ENCODE assay signal across 10 mouse cellular contexts in the genomic region with DNA sequence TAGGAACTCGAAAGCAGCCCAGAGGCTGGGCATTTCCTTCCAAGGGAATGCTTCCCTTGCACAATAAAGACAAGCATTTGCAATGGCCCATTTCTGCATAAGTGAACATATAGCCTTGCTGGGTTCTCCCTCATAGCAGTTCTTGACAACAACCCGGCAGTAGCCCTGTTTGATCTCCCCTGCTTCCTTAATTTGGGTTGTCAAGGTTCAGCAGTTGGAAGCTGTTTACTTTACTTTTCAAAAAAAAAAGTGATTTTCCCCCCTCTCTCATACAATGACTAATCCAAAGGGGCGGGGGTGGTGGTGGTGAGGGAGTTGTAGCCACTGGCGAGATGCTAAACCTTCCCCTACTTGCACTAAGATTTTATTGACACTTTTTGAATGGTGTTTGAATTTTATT. TPM values are rescaled to one million over a fixed set of nuclear protein-coding genes. Genes with fewer than 3 reads are reported as not detected.
DNase-seq lines count a peak whose midpoint lies in the region; ATAC-seq lines count a peak whose summit lies in the region.
"Had no signal": no experiment of that assay in that cellular context is flagged by ENCODE, and none has a peak within 500 bp of the region (broad histone marks: within the 10 kb centered on the region; RNA-seq: fewer than 3 reads in every experiment).

No protein-coding gene starts in this region.

- DNase-seq in heart, embryonic 10.5 days (ENCODE audit: low spot score) = no peak
- DNase-seq in heart, postnatal 25 days (ENCODE audit: low spot score) = no peak
- DNase-seq in retina, embryonic 14.5 days (ENCODE audit: low spot score) = peak; percentile 39
- no peak for DNase-seq in retina, postnatal 1 day
- no peak for DNase-seq in ovary, postnatal 14 days (ENCODE audit: low spot score)
- no peak for DNase-seq in left cerebral cortex, postnatal 4 days
- no peak for DNase-seq in cerebellum, adult 8-10 months
- DNase-seq: adrenal gland, postnatal 36 days; right cerebral cortex, postnatal 14 days had no signal

- 31% methylated on average over 4 of the region's 4 CpGs for WGBS in heart, embryonic 10.5 days
- WGBS in liver, embryonic 12.5 days (ENCODE audit: insufficient replicate concordance) = 45% methylated on average over 4 of the region's 4 CpGs

- no peak overlapping the region for H3K9ac ChIP-seq in liver, embryonic 12.5 days

- no peaks in the 10 kb centered on the region for H3K36me3 ChIP-seq in heart, embryonic 10.5 days
- H3K36me3 ChIP-seq in liver, embryonic 12.5 days = peaks cover 3% of the 10 kb centered on the region; the same call in 1 of the 2 replicates

- peak overlapping the region; percentile 89 for H3K4me2 ChIP-seq in liver, embryonic 12.5 days

- intact Hi-C loops in heart, postnatal 25 days (cut with DNase I) = no loop called here
- intact Hi-C loops in left cerebral cortex, postnatal 4 days (cut with DNase I) = no loop called here

- H3K27me3 ChIP-seq in heart, embryonic 10.5 days (ENCODE audit: insufficient read depth, poor library complexity, severe bottlenecking) = no peaks in the 10 kb centered on the region
- H3K27me3 ChIP-seq in liver, embryonic 12.5 days (replicated peaks) = peaks cover 26% of the 10 kb centered on the region

- H3K9me3 ChIP-seq in heart, embryonic 10.5 days = no peaks in the 10 kb centered on the region
- no peaks in the 10 kb centered on the region for H3K9me3 ChIP-seq in liver, embryonic 12.5 days (replicated peaks)

- ATAC-seq in liver, embryonic 12.5 days = no peak

- 0 out of 2 replicates have a peak, but pooled peaks cover 3% of the 10 kb centered on the region for H3K4me1 ChIP-seq in heart, embryonic 10.5 days
- peaks cover 19% of the 10 kb centered on the region for H3K4me1 ChIP-seq in liver, embryonic 12.5 days

- H3K4me3 ChIP-seq in heart, embryonic 10.5 days = peak overlapping the region; percentile 8; the same call in 1 of the 2 replicates
- no peak overlapping the region for H3K4me3 ChIP-seq in liver, embryonic 12.5 days

- no peak overlapping the region for H3K27ac ChIP-seq in heart, embryonic 10.5 days
- no peak overlapping the region for H3K27ac ChIP-seq in liver, embryonic 12.5 days

RNA-seq across cellular contexts. Expression of gene Foxp1, which starts 3.5 kb away (rescaled TPM):
- 79.9 and 99.3 TPM in 2 replicates for polyA plus RNA-seq in heart, embryonic 10.5 days (2016; fragmentation: Nextera tagmentation; extraction: Ambion mirVana)
- 10 to 100 TPM; 33.6 to 35.3 TPM for total RNA-seq in heart, postnatal 25 days (2021)
- 25.5 and 29.3 TPM in 2 replicates for polyA plus RNA-seq in liver, embryonic 12.5 days (2016; fragmentation: Nextera tagmentation; extraction: Ambion mirVana)
- 100 to 1,000 TPM; 210 to 247 TPM for total RNA-seq in left cerebral cortex, postnatal 4 days (2021)

Comparison
In these comparisons a context has a peak if more than half of its experiments do, and no peak if none do; other contexts are left out.
1. RNA of gene Foxp1, which starts 3.5 kb away (total RNA-seq): 210 to 247 TPM in left cerebral cortex, postnatal 4 days; 33.6 to 35.3 TPM in heart, postnatal 25 days; every median in the first group is over 4 times any median in the second.